Mouse (Mus musculus): ENCODE measurements around the gene Dnah3.
A peak's percentile ranks its signal among the peaks of the same experiment; 100 is the strongest.

The Dnah3 gene

DNA sequence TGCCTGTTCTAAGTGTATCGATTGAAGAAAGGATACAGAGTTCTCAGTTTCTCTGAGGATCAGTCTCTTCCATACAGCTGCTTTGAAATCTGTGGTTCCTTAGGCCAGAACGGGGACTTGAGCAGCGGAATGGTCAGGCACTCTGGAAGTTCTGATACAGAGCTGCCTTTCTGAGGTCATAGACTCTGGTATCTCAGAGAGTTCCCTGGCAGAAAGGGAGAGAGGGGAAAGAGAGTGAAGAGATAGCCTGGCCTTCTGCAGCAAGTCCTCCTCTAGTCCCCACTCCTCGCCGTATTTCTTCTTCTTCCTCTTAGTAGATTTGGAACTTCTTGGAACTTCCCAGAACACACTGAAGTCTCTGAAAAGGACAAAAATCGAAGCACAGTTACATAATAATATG lies at the start of gene Dnah3:
Gene Dnah3, minus strand, starts transcription at position 101 of the 400 bp plus-strand sequence.
- no peak for DNase-seq

DNA sequence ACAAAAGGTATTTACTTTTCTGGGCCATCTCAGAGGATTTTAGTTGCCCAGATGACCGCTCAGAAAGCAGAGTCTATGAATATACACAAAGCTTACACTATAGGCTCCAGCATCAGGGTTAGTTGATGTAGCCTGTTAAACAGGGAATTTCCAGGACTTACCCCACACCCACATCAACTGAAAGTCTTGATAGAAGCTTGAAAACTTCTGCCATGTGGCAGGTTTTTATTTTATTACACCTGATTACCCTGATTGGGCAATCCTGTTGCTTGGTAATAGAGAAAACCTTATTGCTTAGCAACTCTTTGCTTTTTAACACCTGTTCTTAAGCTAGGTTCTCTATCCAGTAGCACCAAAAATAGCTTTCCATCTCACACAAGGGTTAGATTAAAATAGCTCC lies 47.7 kb upstream of the Dnah3 start:
- DNase-seq, result no peak

DNA sequence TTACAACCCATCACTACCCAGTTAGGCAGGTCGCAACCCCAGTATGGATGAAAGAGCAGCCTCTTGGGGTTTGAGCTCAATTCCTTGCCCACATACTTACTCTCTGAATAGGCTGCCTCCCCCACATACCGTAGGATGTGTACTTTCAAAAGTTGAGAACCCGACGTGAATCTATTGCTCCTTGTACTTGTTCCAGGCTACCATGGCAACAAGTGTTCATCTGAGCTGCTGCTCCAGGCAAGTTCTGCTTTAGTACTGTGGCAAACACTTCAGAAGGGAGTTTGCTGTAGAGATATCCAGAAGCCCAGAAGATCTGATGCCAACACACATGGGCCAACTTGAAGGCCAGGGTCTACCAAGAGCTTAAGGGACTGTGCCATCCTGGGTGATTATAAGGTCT lies 33.9 kb upstream of the Dnah3 start:
- DNase-seq, result no peak

DNA sequence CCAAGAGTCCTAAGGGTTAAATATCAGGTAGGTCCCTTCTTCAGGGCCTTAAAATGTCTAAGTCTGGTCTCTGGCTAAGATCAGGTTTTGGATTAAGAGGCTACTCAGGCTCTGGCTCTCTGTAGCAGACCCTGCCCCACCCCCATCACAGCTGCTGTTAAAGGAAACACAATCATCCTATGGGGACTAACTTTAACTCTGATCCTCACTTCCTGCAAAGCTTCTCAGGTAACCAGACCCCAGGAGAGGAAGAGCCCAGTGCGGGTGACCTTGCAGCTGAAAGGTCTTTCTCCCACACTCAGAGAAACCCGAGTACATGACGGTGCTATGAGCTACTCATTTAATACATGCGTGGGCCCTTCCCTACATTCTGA lies 32.6 kb upstream of the Dnah3 start:
- DNase-seq, result no peak

DNA sequence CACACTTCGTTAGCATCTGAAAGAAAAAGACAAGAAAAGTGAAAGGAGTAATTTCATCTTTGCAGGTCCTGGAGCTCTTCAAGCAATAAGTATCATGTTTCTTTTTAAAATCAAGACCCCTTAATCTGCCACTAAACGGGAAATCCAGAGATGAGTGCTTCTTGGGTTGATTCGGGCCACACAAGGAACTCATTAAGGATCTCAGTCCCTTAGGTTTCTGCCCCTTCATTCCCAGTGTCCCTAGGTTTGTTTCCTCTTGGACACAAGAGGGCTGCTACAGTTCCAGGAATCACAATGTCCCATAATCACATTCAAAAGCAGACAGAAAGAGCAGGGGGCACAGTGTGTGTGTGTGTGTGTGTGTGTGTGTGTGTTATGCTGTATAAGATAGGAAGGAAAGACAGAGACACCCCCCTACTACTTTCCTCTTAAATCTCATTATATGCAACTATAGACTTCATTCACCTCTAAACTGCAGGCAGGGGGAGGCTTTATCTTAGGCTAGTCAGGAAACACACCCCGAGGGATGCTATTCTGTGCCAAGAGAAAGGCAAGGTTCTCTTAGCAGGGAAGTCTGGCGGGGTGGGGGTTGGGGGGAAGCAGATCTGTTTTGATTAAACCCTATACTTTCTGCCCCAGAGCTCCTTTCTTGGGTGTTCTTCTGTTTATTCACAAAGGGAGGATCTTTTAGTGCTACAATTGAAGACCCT lies 32.1 kb upstream of the Dnah3 start:
- no peak for DNase-seq

DNA sequence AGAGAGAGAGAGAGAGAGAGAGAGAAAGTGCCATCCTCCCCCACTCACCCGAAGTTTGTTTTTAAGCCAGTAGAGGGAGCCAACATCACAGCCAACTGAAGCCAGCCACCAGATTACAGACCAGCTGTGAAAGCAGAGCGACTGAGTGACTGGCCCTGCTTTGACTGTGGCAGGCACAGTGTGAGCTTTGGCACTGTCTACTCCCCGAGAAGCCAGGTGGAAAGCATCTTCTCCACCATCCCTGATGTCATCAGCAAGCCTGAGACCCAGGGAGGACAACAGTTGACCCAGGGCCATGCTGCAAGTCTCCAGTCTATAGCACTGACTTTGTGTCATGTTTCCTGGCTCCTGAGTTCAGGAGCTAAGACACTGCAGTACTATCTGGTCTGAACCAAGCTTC lies 29.8 kb upstream of the Dnah3 start:
- peak; percentile 58 to 79 for DNase-seq

DNA sequence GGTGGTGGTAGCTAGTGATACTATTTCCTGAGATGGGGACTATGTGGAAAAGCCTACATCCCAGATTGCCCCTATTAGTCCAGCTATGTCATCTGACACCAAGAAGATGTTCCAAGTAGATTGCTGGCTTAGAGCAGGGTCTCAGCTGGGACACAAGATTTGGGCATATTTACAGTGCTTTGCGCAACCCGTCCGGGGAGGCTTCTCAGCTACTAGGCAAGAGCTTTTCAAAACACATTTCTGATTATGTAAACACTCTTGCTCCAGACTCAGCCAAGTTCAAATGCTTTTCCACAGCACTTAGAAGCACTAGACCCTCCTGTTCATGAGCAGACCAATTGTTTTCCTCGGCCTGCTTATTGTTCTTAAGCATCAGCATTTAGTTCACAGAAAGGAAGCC lies 28.7 kb upstream of the Dnah3 start:
- no peak for DNase-seq

DNA sequence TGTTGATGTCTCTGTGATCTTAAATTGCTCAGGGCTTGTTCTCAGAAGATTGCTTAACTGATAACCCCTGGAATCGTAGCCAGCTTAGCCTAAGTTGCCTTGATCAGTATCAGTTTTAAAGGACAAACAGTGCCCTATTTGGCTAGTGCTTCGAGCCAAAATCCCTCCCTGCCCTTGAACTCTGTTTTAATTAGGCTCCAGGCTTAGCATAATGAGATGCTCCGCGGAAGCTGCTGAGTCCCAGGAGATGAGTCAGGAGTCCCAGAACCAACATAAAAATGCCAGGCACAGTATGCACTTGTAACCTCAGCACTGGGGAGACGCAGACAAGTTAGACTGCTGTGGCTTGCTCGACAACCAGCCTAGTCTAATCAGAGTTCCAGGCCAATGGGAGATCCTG lies 22.4 kb upstream of the Dnah3 start:
- DNase-seq, result no peak

DNA sequence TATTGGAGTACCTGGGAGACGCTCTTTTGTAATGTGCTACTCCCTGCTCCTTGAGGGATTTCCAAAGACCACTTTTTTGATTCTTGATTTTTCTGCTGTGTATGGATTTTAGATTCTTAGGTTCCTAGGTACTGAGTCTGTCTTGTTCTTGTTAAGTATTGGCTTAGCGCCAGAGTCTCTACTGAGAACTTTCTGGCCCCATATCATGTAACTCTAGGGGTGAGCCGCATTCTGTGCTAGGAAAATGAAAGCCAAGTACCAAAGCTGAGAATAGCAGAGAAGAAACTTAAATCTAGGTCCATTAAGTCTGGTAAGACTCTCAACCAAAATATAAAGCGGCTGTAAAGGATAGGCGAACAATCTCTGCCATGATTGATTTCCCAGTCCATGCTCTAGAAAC lies 21.9 kb upstream of the Dnah3 start:
- no peak for DNase-seq

DNA sequence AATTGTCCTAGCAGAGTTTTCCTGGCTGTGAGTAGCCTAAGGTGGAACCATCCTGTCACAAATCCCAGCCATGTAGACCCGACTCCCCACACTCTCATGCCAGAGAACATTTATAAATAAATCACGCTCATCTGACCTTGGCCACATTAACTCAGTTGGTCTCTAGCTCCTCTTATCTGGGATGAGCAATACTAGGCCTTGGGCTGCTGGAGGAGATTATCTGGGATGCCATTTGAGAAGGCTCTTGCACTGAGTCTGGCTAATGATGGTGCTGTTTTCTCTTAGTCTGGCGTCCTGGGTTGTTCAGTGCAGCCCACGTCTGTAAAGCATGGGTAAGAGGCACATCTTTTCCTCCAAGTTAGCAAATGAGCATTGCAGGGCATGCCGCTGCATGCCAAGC lies 14.6 kb upstream of the Dnah3 start:
- no peak for DNase-seq

DNA sequence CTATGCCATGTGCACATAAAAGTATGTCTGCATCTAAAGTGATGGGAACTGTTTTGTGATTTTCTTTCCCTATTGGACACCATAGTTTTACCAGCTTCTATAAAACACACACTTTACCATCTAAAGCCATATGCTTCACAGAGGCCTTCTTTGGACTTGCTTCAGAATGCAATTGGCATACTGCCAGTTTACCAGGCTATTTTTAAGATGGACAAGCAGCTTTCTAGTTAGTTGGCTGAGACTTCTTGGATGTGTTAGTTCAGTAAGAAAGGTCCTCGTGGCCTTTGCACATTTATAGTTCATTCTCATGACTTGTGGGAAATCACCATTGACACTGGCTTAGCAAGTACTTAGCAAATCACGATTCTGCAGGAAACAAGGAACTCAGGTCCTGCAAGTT lies 11.3 kb upstream of the Dnah3 start:
- no peak for DNase-seq

DNA sequence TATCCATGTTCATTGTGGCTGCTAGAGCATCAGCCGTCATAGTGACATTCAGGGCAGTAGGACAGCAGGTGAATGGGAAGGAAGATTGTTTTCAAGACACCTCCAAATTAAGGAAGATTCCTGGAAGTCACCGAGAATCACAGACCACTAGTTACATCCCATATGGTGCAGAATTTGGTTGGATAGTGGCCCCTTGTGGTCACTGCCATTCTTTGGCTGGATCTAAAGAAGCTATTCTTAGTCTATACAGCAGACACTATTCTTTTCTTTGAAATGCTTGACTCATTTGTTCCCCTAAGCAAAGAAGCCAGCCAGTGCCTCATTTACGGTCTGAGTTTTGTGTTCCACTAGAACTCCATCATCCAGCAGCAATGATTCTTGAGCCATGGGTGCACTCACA lies 9.9 kb upstream of the Dnah3 start:
- DNase-seq, result no peak

DNA sequence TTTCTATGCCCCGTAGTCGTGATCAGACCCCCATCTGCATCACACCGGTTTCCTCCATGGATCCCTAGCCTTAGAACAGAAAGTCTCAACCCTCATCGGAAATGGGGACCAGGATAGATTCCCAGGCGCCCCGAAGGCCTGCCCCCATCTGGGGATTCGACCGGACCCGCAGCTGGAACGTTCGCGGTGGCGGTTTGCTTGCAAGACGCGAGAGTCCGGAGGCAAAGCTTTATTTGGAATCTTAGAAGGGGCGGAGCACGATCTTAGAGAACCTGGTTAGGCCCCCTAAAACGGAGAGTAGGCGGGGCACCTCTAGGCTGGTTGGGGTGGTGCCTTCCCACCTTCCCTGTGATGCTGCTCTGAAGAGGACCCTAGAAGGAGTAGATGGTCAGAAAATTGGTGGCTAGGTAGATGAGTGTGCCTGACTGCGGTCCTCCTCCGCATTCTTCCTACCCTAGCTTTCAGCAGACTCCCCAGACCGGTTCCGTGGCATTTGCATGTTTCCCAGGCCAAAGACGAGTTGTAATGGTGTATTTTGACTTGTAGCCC lies 8.0 kb upstream of the Dnah3 start:
- peak; percentile 23 to 38 for DNase-seq

DNA sequence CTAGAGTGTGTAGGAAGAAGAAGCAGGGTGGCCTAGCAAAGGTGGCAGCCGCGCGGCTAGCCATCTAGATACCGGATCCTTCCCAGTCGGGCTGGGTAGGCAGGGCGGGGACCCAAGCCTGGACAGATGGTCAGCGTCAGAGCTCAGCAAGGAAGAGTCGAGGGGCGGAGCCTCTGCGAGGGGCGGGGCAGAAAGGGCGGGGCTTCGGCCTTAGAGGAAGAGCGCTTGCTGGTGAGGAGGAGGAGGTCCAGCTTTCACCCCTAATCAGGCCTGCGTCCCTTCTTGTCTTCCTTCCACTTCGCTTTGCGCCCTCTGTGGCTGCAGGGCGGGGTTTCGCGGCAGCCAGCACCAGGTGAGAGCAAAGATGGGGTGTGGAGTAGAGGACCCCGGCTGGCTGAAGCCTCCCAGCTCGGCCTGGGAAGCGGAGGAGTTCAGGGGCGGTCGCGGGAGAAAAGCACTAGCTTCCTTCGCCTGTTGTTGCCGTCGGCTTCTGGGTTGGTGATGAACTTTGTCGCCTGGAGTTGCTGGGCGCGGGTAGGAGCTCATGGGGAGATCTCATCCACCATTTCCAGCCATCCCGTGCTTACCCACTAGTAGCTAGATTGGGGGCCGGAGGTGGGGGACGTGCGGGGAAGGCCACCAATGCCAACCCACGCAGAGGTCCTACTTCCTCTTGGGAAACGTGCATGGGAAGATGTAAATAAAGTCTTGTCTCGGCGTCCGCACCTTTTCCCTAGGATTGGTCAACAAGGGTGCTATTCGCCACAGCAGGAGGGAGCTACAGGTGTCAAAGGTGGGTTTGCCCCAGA lies 7.3 kb upstream of the Dnah3 start, which contains the start of gene Tmem159:
Gene Tmem159, plus strand, starts transcription at position 190 of the 809 bp plus-strand sequence.
- DNase-seq, result peak; percentile 92 to 94

DNA sequence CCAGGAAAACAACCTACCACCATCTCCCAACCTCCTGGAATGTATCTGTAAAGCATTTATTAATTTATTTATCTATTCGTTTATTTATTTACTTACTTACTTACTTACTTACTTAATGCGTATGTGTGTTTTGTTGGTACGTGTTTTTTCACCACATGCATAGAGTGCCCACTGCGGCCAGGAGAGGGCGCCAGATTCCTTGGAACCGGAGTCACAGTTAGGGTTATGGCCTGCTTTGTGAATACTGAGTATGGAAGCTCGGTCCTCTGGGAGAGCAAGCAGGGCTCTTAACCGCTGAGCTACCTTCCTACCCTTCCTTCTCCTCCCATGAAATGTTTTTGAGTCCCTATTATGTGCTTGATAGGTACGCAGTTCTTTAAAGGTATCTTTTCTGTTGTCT lies 3.3 kb upstream of the Dnah3 start:
- peak; percentile 66 to 86 for DNase-seq

DNA sequence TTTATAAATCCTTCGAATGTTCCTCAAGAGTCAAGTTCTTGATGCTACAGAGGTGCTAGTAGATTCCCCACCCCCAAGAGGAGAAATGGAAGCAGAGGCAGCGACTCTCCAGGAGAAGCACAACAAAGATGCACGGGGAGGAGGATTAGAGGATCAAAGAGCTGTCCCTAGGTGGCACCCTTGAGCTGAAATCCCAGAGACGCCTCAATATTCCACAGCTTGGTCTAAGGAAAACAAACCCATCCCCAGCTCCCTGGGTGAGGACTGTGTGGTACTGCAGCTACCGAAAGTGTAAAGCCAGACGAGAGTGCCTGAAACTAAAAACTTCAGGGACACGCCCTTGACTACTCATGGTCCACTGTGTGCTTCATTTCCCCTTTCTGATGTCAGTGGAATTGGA lies 2.8 kb upstream of the Dnah3 start:
- peak; percentile 47 to 75 for DNase-seq

DNA sequence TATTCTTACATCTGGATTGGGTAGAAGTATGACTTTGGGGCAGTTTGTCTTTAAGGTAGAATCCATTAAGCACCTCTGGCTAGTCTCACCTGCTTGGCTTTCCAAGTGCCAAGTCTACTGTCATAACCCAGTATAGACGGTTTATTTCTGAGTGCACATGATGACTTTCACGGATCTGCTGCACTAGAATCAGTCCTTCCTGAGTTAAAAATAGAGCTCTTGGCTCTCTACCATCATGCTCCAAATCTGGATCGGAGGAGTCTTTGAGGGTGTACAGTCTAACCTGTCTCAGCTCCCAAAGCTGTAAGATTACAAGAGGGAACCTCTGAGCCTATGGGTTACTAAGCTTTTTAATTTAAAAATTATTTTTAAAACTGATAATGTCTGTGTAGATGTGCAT lies 864 bp downstream of the Dnah3 start:
- DNase-seq, result no peak

DNA sequence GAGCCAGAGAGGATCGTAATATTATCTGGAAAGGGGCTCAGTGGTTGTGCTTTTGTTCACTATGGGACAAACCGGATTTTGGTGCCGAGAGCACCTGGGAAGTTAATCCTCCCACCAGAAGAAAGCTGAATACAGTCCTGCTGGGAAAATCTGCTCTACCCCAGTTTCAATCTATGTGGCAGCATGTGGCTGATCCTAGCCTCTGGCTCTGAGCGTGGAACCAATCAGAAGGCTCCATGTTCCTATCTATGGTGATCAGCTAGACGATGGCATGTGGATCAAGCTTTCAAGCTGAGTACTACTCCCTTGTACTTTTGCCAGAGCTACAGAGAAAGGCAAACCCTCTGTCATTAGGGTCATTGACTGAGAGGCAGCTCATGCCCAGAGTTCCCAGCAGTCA lies 2.0 kb downstream of the Dnah3 start:
- no peak for DNase-seq

DNA sequence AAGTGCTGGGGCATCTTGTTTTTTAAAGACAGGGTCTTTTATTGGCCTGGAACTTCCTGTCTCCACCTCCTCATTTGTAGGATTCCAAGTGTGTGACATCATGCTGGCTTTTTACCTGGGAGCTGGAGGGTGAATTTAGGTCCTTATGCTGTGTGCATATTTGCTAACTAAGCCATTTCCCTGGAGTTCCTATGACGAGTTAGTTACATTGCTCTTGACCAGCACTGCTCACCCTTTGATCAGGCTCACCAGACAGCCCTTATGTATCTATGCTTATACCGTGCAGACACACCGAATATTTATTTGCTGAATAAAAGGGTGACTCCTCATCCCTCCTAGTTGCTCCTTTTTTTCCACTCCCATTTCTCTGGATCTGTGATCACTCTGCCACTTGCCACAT lies 14.9 kb downstream of the Dnah3 start:
- no peak for DNase-seq

DNA sequence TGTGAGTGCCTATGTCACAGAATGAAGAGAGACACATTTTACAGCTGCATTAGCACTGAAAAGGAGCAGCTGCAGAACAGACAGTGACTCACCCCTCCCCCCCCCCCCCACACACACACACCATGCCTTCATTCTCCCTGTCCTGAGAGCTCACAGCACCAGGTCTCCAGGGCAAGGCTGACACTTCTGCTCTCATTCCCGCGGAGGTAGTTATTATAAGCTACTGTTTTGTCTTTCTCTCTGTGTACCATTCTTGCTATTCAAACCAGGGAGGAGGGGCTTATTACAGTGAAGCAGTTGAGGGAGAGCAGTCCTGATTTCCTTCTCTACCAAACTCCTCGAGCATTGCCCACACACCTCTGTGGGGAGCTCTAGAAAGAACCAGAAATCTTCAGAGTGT lies 25.9 kb downstream of the Dnah3 start:
- no peak for DNase-seq

DNA sequence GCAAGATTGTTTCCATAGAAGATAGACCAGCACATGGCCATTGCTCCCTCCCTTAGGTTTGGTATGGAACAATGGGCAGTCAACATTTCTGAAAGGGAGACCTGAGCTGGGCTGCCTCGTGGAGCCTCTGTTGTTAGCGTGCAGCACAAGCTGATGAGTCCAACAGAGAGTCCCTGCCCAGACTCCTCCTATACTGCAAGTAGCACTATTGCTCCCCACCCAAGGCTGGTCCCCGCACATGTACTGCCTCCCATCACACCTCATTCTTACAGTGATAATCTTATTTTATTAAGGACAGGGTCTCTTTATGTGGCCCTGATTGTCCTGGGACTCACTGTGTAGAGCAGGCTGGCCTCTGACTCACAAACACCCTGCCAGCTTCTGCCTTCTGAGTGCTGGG lies 27.0 kb downstream of the Dnah3 start:
- DNase-seq, result no peak

DNA sequence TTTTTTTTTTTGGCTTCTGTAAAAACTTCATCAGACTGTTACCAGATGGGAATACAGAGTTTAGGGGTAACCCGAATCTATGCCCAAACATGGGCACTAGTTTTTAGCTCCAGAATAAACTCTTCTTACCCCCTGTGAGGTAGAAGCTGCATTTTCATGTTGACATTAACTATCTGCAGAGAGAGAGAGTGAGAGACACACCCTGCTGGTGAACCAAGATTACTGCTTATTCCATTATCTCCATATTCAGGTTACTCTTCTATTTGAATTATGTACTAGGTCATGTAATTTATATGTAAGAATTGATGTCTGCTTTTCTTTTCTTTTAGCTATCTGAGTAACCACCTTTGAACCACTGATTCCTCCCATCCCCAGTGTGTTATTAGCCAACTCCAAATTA lies 31.0 kb downstream of the Dnah3 start:
- no peak for DNase-seq

DNA sequence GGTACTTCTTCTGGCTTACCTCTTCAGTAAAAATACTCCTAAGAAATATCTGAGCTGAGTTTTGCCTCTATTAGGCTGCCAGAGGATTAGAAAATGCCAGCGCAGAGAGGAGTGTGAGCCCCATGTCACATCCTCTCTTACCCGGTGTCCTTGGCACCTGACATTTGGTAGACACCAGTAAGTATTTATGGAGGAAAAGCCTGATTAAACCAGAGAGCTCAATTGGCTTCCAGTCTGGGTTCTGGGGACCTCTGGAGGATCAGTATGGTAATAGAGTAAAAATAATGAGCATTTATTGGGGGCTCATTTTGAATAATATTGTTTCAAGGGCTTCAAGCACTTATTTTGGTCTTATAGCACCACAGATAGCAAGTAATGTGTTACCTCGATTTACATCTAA lies 39.6 kb downstream of the Dnah3 start:
- DNase-seq, result no peak

DNA sequence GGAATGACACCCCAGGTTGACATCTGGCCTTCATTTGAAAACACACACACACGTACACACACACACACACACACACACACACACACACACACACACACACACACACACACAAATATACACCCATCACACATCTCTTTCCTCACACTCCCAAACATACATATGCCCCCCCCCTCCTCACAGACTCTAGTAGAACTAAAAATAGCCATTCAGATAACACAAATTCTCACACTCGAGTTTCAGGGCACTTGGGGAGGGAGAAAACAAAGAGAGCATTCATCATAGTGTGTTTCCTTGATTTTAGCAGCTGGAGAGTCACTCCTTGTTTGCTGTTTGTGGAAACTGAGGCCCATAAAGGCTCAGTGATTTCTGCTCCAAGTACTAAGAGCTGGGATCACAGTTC lies 41.1 kb downstream of the Dnah3 start:
- DNase-seq, result no peak

Data from kidney, adult 8-10 months (tissue).